Mouse (Mus musculus) erythroblast, embryonic 14.5 days (primary cell): Measurements from ENCODE around the gene Msantd2. TPM values are rescaled to one million over a fixed set of nuclear protein-coding genes. Genes with fewer than 3 reads are reported as not detected.
A peak's percentile ranks its signal among the peaks of the same experiment; 100 is the strongest.

ENCODE experiments used
- H3K27me3 ChIP-seq: 2 replicates; pipeline ENCODE4 v1.6.1; 2012; ENCODE audit warnings: inconsistent platforms; ENCODE audit not compliant: control insufficient read depth
- H3K36me3 ChIP-seq: 2 replicates; pipeline ENCODE4 v1.6.1; 2012; ENCODE audit warnings: mild to moderate bottlenecking, inconsistent platforms; ENCODE audit not compliant: control insufficient read depth
- H3K4me1 ChIP-seq: 2 replicates; pipeline ENCODE4 v1.6.1; 2012; ENCODE audit warnings: inconsistent platforms; ENCODE audit not compliant: control insufficient read depth
- H3K4me3 ChIP-seq: replicated peaks from 2 replicates; pipeline ENCODE3; 2012; ENCODE audit warnings: moderate library complexity, mild to moderate bottlenecking, inconsistent platforms
- H3K9me3 ChIP-seq: 2 replicates; pipeline ENCODE4 v1.6.1; 2012; ENCODE audit warnings: low read length, inconsistent platforms, mixed read lengths; ENCODE audit not compliant: control insufficient read depth
- GATA1 ChIP-seq: IDR thresholded peaks from 2 replicates; pipeline ENCODE4 v1.6.1; 2012; ENCODE audit warnings: low read length, inconsistent platforms, mixed read lengths
- TAL1 ChIP-seq: IDR thresholded peaks from 3 replicates; pipeline ENCODE4 v1.6.1; 2012; ENCODE audit warnings: low read length, inconsistent platforms, mixed read lengths
- polyA plus RNA-seq: library from polyadenylated mRNA; stranded (reverse); fragments of >175 nt; gene quantifications from 2 replicates; pipeline ENCODE4 v1.2.3, GENCODE M21; 2012

The Msantd2 gene
- polyA plus RNA-seq, 1 experiment: 0.21 TPM

DNA sequence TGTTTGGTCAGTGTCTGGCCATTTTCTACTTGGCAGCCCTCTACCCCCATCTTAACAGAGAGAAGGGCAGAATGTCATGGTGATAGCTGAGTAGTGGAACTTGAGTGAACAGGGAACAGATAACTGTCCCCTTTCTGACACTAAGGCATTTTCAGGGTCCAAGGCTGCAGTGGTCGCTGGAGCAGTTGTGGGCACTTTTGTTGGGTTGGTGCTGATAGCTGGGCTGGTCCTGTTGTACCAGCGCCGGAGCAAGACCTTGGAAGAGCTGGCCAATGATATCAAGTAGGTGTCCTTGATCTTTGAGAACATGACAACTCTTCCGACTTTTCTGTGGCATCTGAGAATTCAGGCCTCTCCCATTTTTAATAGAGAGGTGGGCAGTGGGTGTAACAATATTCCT, 47.7 kb downstream of the Msantd2 start:
- Histone ChIP-seq H3K4me3 (no peak overlapping the region), H3K4me1 (no peaks in the 10 kb centered on the region), H3K27me3 (peaks cover 14% of the 10 kb centered on the region), H3K9me3 (no peaks in the 10 kb centered on the region), H3K36me3 (no peaks in the 10 kb centered on the region)
- no peak for TF ChIP-seq TAL1
- TF ChIP-seq GATA1: no peak

DNA sequence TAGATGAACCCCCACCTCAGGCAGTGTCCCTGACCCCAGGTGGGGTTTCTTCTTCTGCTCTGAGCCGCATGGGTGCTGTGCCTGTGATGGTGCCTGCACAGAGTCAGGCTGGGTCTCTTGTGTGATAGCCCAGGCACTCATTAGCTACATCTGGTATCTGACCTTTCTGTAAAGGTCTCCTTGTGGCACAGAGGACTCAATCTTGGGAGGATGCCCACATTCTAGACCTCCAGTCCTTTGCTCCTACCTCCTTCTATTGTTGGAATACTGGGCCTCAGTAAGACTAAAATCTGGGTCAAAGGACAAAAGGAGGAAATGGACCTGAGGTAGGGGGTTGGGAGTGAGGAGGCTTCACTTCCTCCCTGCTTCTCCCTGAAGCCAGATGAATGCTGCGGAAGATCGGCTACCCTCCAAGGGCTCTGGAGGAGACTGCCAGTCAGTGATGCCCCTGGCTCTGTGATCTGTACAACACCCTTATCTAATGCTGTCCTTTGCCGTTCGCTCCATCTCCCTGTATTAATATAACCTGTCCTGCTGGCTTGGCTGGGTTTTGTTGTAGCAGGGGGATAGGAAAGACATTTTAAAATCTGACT, 48.6 kb downstream of the Msantd2 start:
- TF ChIP-seq GATA1 (no peak), TAL1 (no peak)
- Histone ChIP-seq H3K27me3 (peaks cover 6% of the 10 kb centered on the region; the same call in 1 of the 2 replicates), H3K36me3 (no peaks in the 10 kb centered on the region), H3K4me3 (no peak overlapping the region), H3K9me3 (no peaks in the 10 kb centered on the region), H3K4me1 (no peaks in the 10 kb centered on the region)

DNA sequence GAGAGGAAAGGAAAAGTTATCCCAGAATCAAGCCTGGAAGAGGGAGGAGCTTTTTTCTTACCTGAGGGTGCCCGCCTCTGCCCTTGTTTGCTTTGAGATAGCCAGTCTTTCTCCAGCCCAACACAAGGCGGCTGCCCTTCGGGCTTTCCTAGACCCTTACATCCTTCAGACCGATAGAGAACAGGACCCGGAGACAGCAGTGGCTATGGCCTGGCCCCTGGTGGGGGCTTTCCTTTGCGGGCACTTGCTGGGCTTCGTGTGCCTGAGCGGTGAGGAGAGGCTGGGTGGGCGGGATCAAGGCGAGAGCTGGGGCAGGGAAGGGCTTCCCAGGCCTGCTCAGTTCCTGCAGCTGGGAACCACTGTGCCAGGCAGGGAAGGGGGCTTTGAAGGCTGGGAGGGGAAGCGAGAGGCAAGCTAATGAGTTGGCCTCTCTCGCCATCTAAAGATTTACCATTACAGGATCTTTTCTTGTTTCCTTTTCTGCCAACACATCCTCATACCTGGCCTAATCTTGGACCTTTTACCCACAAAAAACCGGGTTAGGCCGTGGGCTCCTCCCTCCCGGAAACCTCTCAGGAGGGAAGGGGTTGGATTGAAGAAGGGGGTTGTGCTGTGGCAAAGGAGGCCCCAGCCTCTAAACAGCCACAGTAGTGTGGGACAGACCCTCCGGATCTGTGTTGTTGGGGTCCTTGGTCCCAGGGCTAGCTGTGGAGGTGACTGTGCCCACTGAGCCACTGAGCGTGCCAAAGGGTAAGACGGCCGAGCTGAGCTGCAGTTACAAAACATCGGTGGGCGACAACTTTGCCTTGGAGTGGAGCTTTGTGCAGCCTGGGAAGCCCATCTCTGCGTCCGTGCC, 50.3 kb downstream of the Msantd2 start, which contains the start of gene Vsig2:
TSS of gene Vsig2 (plus strand) at position 86 of the 856 bp plus-strand sequence.
- H3K27me3 ChIP-seq: no peaks in the 10 kb centered on the region; the same call in 1 of the 2 replicates
- no peak within 1 kb of the TSS for H3K4me3 ChIP-seq
- H3K36me3 ChIP-seq: no peaks in the 10 kb centered on the region
- H3K4me1 ChIP-seq: peaks cover 4% of the 10 kb centered on the region
- TF ChIP-seq TAL1 (no peak), GATA1 (no peak)
- no peaks in the 10 kb centered on the region for H3K9me3 ChIP-seq

- Histone ChIP-seq H3K27me3 (peaks cover 2% of the 10 kb centered on the region), H3K9me3 (no peaks in the 10 kb centered on the region), H3K36me3 (no peaks in the 10 kb centered on the region), H3K4me3 (no peak overlapping the region), H3K4me1 (peaks cover 12% of the 10 kb centered on the region)
- TF ChIP-seq GATA1 (no peak), TAL1 (no peak)
Observed at GRCm38 (mm10) chr9:37540226-37540625, 51.1 kb downstream of the Msantd2 start.

GRCm38 (mm10) chr9:37540701-37541575, 51.8 kb downstream of the Msantd2 start:
- TF ChIP-seq GATA1: no peak
- no peak for TF ChIP-seq TAL1
- Histone ChIP-seq H3K9me3 (no peaks in the 10 kb centered on the region), H3K36me3 (no peaks in the 10 kb centered on the region), H3K27me3 (peaks cover 9% of the 10 kb centered on the region), H3K4me3 (no peak overlapping the region), H3K4me1 (peaks cover 13% of the 10 kb centered on the region)

GRCm38 (mm10) chr9:37541851-37542642, 52.9 kb downstream of the Msantd2 start:
- no peak for TF ChIP-seq TAL1
- no peak for TF ChIP-seq GATA1
- H3K27me3 ChIP-seq: peaks cover 12% of the 10 kb centered on the region
- peaks cover 13% of the 10 kb centered on the region for H3K4me1 ChIP-seq
- no peak overlapping the region for H3K4me3 ChIP-seq
- no peaks in the 10 kb centered on the region for H3K36me3 ChIP-seq
- H3K9me3 ChIP-seq: no peaks in the 10 kb centered on the region

- Histone ChIP-seq H3K4me1 (peaks cover 13% of the 10 kb centered on the region), H3K27me3 (peaks cover 12% of the 10 kb centered on the region), H3K36me3 (no peaks in the 10 kb centered on the region), H3K9me3 (no peaks in the 10 kb centered on the region), H3K4me3 (peak overlapping the region; percentile 59)
- TF ChIP-seq TAL1: no peak
- no peak for TF ChIP-seq GATA1
Observed at GRCm38 (mm10) chr9:37543869-37544440, 54.8 kb downstream of the Msantd2 start.

DNA sequence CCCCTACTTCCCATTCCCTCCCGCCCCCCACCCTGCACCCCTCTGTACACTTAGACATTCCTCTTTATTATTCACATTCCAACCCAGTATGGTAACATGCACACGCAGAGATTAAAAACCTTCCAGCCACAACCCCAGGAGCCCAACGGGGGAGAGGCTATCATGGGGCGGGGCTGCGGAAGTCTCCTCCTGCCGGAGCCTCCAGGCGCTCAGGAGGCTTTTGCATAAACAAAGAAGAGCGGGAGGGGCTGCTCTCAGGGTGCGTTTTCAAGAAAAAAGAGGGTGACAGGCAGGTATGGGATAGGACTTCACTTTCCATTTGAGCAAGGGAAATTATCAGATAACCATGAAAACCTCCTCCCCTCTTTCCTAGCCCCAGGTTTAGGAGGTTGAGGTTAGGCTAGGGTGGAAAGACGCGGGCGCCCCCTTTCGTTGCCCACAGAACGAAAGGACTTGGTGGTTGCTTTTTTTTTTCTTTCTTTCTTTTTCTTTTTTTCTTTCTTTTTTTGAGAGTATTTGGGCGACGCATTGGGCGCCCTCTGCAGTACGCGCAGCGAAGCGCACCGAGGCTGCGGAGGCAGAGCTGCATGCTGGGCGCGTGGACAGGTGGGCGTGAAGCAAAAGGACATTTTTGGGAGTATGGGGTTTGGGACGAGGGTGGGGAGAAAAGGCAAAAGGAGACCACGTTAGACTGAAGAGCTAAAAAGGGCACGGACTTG, 55.5 kb downstream of the Msantd2 start:
- Histone ChIP-seq H3K4me1 (peaks cover 13% of the 10 kb centered on the region), H3K9me3 (no peaks in the 10 kb centered on the region), H3K4me3 (peak overlapping the region; percentile 59), H3K27me3 (peaks cover 12% of the 10 kb centered on the region), H3K36me3 (no peaks in the 10 kb centered on the region)
- TF ChIP-seq GATA1: no peak
- no peak for TF ChIP-seq TAL1
